Mouse (Mus musculus) limb, embryonic 11.5 days (tissue): ENCODE data around the gene Kcnc1. TPM values are rescaled to one million over a fixed set of nuclear protein-coding genes. Genes with fewer than 3 reads are reported as not detected.
A peak's percentile ranks its signal among the peaks of the same experiment; 100 is the strongest.

Experiments used
- ATAC-seq: fragments of 200-750 bp; cut with Nextera tagmentation; 2 replicates; pipeline ENCODE4 v1.8.0; 2017; ENCODE audit warnings: low read depth; ENCODE audit not compliant: insufficient number of reproducible peaks, low FRiP score, low TSS enrichment
- DNase-seq: peaks from one replicate; pipeline ENCODE4 v3.0.0-alpha.2; 2015; ENCODE audit warnings: low spot score
- H3K27ac ChIP-seq: fragments of 300-500 bp; sonication (generic); replicated peaks from 2 replicates; pipeline ENCODE4 v1.5.1; 2014; ENCODE audit warnings: low read depth, mild to moderate bottlenecking, low read length
- H3K27me3 ChIP-seq: fragments of 300-500 bp; sonication (generic); 2 replicates; pipeline ENCODE4 v1.6.1; 2014; ENCODE audit warnings: mild to moderate bottlenecking, low read length, mixed read lengths; ENCODE audit not compliant: control insufficient read depth, insufficient read depth
- H3K36me3 ChIP-seq: fragments of 300-500 bp; sonication (generic); 2 replicates; pipeline ENCODE4 v1.6.1; 2014; ENCODE audit warnings: mild to moderate bottlenecking, low read length, moderate library complexity, mixed read lengths; ENCODE audit not compliant: control insufficient read depth, insufficient read depth
- H3K4me1 ChIP-seq: fragments of 300-500 bp; sonication (generic); 2 replicates; pipeline ENCODE4 v1.6.1; 2014; ENCODE audit warnings: low read length, mixed read lengths; ENCODE audit not compliant: control insufficient read depth, insufficient read depth
- H3K4me2 ChIP-seq: fragments of 300-500 bp; sonication (generic); 2 replicates; pipeline ENCODE4 v1.6.1; 2014; ENCODE audit warnings: low read depth, mild to moderate bottlenecking, moderate library complexity; ENCODE audit not compliant: severe bottlenecking
- H3K4me3 ChIP-seq: fragments of 300-500 bp; sonication (generic); 2 replicates; pipeline ENCODE4 v1.5.1; 2014; ENCODE audit warnings: low read depth, low read length
- H3K9ac ChIP-seq: fragments of 300-500 bp; sonication (generic); 2 replicates; pipeline ENCODE4 v1.6.1; 2014; ENCODE audit warnings: mild to moderate bottlenecking, low read length
- H3K9me3 ChIP-seq: fragments of 300-500 bp; sonication (generic); 2 replicates; pipeline ENCODE4 v1.6.1; 2016; ENCODE audit warnings: low read length; ENCODE audit not compliant: control insufficient read depth
- WGBS: fragments of 180-500 bp; shearing (Covaris S2); extraction: QIAGEN DNeasy Blood & Tissue Kit; methylation state at CpG from one replicate; pipeline ENCODE4 v1.1.7; 2014; 5-methylcytosine and 5-hydroxymethylcytosine counted together
- polyA plus RNA-seq: library from polyadenylated mRNA; unstranded; fragments of >200 nt; fragmentation: Nextera tagmentation; extraction: Ambion mirVana; gene quantifications from 2 replicates; pipeline ENCODE4 v1.2.1, GENCODE M21; 2014

Kcnc1 gene
- polyA plus RNA-seq, 1 experiment from 2014 or later, result 0.05 TPM

- ATAC-seq (no peak), DNase-seq (no peak)
- 80% methylated on average over 10 of the region's 10 CpGs for WGBS
- Histone ChIP-seq H3K36me3 (no peaks in the 10 kb centered on the region), H3K4me3 (no peak overlapping the region), H3K27me3 (peaks cover 12% of the 10 kb centered on the region), H3K9me3 (no peaks in the 10 kb centered on the region), H3K4me2 (no peak overlapping the region), H3K27ac (no peak overlapping the region), H3K4me1 (no peaks in the 10 kb centered on the region), H3K9ac (no peak overlapping the region)
Measured at GRCm38 (mm10) chr7:46389456-46390085, 6.7 kb upstream of the Kcnc1 start.

GRCm38 (mm10) chr7:46390226-46390625, 6.1 kb upstream of the Kcnc1 start:
- Histone ChIP-seq H3K36me3 (no peaks in the 10 kb centered on the region), H3K4me2 (no peak overlapping the region), H3K27ac (no peak overlapping the region), H3K9me3 (no peaks in the 10 kb centered on the region), H3K4me3 (no peak overlapping the region), H3K4me1 (no peaks in the 10 kb centered on the region), H3K27me3 (peaks cover 19% of the 10 kb centered on the region), H3K9ac (no peak overlapping the region)
- DNase-seq (no peak), ATAC-seq (no peak)
- WGBS, result 72% methylated on average over 4 of the region's 4 CpGs

- H3K9me3 ChIP-seq, result no peaks in the 10 kb centered on the region
- no peak overlapping the region for H3K9ac ChIP-seq
- DNase-seq, result no peak
- no peaks in the 10 kb centered on the region for H3K4me1 ChIP-seq
- H3K27me3 ChIP-seq, result peaks cover 33% of the 10 kb centered on the region
- no peak overlapping the region for H3K27ac ChIP-seq
- WGBS, result 64% methylated on average over 5 of the region's 5 CpGs
- H3K4me2 ChIP-seq, result no peak overlapping the region
- H3K4me3 ChIP-seq, result no peak overlapping the region
- no peak for ATAC-seq
- no peaks in the 10 kb centered on the region for H3K36me3 ChIP-seq
Measured at GRCm38 (mm10) chr7:46391701-46392100, 4.6 kb upstream of the Kcnc1 start.

DNA sequence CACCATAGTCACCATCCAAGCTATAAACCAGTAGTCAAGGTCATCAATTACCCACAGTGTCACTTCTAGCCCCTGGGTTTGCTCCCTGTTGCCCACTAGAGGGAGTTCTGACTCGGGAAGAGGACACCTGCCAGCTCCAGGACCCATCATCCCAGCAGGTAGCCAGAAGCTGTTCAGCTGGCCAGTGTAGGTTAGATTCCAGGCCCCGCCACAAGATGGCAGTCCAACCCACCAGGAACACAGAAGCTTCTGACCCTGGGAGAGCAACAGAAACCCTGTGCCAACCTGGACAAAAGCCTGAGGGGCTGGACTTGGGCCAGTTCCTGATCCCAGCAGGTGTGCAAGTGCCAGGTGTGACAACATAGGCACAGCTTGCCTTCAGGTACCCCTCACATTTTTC, 3.2 kb upstream of the Kcnc1 start:
- DNase-seq (peak; percentile 88), ATAC-seq (no peak)
- Histone ChIP-seq H3K27me3 (peaks cover 47% of the 10 kb centered on the region), H3K27ac (no peak overlapping the region), H3K9ac (no peak overlapping the region), H3K4me2 (no peak overlapping the region), H3K4me1 (0 out of 2 replicates have a peak, but pooled peaks cover 3% of the 10 kb centered on the region), H3K36me3 (no peaks in the 10 kb centered on the region), H3K4me3 (no peak overlapping the region), H3K9me3 (no peaks in the 10 kb centered on the region)
- WGBS, result 0% methylated on average over 2 of the region's 2 CpGs

DNA sequence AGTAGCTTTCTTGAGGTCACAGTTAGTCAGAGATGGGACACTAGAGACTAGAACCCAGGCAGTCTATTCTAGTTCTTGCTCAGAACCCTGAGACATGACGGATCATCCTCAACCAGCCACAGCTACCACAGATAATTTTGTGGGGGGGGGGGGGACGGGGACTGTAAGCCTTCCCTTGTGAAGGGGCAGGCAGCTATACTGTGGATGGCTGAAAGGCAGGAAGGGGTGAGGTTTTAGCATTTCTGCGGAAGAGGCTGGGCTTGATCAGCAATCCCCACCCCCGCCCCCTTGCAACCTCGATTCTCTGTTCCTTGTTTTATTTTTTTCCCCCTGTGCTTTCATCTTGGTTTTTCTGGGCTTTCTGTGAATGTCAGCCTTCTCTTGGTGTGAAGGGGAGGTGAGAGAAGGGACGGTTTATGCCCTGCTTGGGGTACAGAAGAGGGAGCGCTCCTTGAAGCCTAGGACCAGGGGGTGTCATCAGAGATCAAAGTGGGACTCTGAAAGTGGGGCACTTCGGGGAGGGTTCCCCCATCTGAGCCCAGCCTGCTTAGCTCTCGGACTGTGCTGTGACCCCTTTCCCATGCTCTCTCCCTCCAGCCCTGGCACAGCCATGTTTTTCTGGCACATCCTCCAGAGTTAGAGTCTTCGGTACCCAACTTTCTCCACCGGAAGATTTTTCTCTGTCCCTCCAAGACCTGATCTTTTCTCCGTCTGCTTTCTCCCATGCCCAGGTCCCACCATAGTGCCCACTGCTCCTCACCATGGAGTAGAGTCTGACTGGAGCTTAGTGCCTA, 2.4 kb upstream of the Kcnc1 start:
- H3K9me3 ChIP-seq, result no peaks in the 10 kb centered on the region
- no peak overlapping the region for H3K4me3 ChIP-seq
- 28% methylated on average over 12 of the region's 12 CpGs for WGBS

DNA sequence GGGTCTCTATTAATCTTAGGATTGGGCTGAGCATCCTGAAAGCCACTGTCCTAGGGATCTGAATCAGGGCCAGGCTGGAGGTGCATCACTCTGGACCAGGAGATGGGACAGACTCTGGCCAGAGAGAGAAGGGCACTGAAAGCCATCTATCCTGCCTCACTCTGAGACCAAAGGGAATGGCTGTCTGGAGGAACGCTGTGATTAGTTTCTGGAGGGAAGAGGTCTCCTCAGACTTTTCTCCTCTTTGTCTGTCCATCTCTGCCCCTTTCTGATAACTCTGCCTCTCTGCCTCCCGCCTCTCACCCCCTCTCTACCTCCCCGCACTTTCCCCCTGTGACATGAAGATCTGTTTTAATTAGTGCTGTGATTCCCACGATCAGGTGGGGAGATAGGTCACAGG, 1.4 kb upstream of the Kcnc1 start:
- H3K27me3 ChIP-seq, result peaks cover 65% of the 10 kb centered on the region
- ATAC-seq (no peak), DNase-seq (no peak)
- H3K4me2 ChIP-seq, result no peak overlapping the region
- no peaks in the 10 kb centered on the region for H3K9me3 ChIP-seq
- H3K9ac ChIP-seq, result no peak overlapping the region
- H3K36me3 ChIP-seq, result no peaks in the 10 kb centered on the region
- H3K4me1 ChIP-seq, result 0 out of 2 replicates have a peak, but pooled peaks cover 3% of the 10 kb centered on the region
- no peak overlapping the region for H3K4me3 ChIP-seq
- no peak overlapping the region for H3K27ac ChIP-seq
- 58% methylated on average over 4 of the region's 4 CpGs for WGBS

More for the DNA sequence above, 2.4 kb upstream of the Kcnc1 start:
- 0 out of 2 replicates have a peak, but pooled peaks cover 3% of the 10 kb centered on the region for H3K4me1 ChIP-seq
- no peak for DNase-seq
- H3K36me3 ChIP-seq, result no peaks in the 10 kb centered on the region
- no peak overlapping the region for H3K9ac ChIP-seq
- H3K27ac ChIP-seq, result no peak overlapping the region
- no peak for ATAC-seq
- peaks cover 55% of the 10 kb centered on the region for H3K27me3 ChIP-seq
- no peak overlapping the region for H3K4me2 ChIP-seq

- Histone ChIP-seq H3K4me1 (0 out of 2 replicates have a peak, but pooled peaks cover 3% of the 10 kb centered on the region), H3K9me3 (no peaks in the 10 kb centered on the region), H3K27me3 (peaks cover 70% of the 10 kb centered on the region), H3K4me2 (no peak overlapping the region), H3K9ac (no peak overlapping the region), H3K36me3 (no peaks in the 10 kb centered on the region), H3K4me3 (no peak overlapping the region), H3K27ac (no peak overlapping the region)
- ATAC-seq (no peak), DNase-seq (no peak)
- WGBS, result 31% methylated on average over 6 of the region's 6 CpGs
Measured at GRCm38 (mm10) chr7:46395571-46395970, 726 bp upstream of the Kcnc1 start.

DNA sequence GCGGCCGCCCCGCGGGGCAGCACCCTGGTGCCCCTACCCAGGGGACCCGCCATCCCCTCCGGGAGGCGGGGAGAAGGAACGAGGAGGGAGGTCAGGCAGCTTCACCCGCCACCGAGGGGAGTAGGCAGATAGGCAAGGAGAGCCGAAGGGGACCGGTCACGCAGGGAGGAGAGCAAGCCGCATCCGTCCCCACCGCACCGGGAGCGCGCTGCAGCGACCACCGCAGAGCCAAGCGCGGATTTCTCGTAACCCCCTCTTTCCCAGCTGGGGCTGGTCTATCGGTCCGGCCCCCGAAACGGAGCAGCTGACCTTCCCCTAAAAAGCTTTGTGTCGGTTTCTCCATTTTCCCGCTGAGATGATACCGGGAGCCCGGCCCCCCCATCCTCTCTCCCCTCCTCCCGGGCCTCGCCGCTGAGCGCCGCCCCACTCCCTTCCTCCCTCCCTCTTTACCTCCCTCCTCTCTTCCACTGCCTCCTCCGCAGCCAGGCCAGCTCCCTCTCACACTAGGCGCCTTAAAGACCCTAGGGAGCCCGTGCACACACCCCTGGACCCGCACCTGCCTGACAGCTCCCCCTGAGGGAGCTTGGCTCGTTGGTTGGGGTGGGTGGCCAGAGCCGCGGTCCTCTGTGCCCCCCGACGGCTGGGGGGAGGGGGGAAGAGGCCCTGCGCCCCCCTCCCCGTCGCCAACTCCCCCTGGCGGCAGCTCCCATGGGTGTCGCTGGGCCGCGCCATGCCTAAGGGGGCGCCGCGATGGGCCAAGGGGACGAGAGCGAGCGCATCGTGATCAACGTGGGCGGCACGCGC, 833 bp downstream of the Kcnc1 start:
- WGBS, result 1% methylated on average over 60 of the region's 64 CpGs
- no peak for DNase-seq
- H3K4me1 ChIP-seq, result 0 out of 2 replicates have a peak, but pooled peaks cover 3% of the 10 kb centered on the region
- no peak overlapping the region for H3K27ac ChIP-seq
- no peaks in the 10 kb centered on the region for H3K36me3 ChIP-seq
- no peak for ATAC-seq
- peak overlapping the region; percentile 74 for H3K4me2 ChIP-seq
- no peak overlapping the region for H3K9ac ChIP-seq
- peak overlapping the region; percentile 28 for H3K4me3 ChIP-seq
- H3K27me3 ChIP-seq, result peaks cover 70% of the 10 kb centered on the region
- H3K9me3 ChIP-seq, result no peaks in the 10 kb centered on the region
